Mouse (Mus musculus) spleen, adult 12 weeks (tissue): ENCODE measurements around the gene Gm11011.
"Not testable (repeated sequence)": the region's sequence is repeated elsewhere in the genome, so short reads cannot be mapped to it uniquely, and the experiment has no call there.

Experiments
- DNase-seq: peaks from one replicate; pipeline ENCODE4 v3.0.0; 2022; ENCODE audit warnings: low spot score

Gene Gm11011

DNA sequence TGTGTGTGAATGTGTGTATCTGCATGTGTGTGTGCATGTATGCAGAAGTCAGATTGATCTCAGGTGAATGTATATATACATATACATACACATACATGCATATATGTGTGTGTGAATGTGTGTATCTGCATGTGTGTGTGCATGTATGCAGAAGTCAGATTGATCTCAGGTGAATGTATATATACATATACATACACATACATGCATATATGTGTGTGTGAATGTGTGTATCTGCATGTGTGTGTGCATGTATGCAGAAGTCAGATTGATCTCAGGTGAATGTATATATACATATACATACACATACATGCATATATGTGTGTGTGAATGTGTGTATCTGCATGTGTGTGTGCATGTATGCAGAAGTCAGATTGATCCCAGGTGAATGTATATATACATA is at the start of gene Gm11011:
TSS of gene Gm11011 (minus strand) at position 101 of the 400 bp plus-strand sequence.
- DNase-seq: not testable (repeated sequence)

GRCm38 (mm10) chr2:169636414-169636813 is 48.9 kb upstream of the Gm11011 start:
- no peak for DNase-seq

DNA sequence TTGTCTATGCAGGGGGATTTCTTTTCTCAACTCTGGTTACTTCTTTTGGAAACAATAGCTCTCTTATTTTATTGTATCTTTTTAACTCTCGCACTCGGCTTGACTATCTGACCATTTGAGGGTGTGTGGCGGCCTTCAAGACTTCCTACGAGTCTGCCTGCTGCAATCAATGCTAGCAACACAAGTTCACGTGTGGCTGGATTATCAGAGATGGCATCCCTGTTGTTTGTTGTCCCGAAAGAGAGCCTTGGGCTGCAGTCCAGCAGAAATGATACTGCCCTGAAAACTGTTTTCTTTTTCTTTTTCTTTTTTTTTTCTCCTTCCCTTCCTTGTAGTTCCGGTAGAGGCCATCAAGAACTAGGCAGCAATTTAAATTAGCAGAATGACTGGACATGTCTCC is 47.9 kb upstream of the Gm11011 start:
- no peak for DNase-seq

DNA sequence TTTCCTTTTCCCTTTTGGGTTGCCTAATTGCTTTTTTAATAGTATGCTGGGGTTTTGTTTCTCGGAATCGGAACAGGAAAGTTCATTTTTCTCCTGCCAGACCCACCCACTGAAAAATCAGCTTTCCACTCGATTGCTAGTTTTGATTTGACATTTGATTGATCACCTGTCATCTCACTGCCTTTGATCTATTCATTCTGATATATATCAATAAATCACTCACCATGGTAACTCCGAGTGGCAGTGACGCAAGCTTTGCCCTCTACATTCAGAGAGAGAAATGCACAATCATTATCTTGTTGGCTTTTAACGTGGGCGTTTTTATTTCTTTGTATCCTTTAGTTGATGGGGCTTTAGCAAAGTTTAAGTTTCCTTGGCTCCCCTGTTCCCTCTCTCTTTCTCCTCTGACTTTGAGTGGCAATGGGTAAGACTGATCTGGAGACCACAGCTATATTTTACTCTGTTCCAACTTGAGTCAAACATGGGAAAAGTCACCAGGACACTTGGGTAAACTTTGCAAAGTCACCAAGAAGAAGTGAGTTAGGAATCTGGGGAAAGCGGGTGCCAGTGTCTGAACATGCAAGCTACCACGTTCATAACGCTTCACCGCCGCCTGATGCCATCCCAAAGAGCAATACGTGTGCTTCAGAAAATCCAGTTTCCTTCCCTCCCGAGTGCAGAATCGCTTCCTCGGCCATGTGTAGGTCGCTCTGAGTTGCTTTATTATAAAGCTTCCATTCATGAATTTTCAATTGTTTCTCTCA is 47.3 kb upstream of the Gm11011 start:
- DNase-seq: no peak

DNA sequence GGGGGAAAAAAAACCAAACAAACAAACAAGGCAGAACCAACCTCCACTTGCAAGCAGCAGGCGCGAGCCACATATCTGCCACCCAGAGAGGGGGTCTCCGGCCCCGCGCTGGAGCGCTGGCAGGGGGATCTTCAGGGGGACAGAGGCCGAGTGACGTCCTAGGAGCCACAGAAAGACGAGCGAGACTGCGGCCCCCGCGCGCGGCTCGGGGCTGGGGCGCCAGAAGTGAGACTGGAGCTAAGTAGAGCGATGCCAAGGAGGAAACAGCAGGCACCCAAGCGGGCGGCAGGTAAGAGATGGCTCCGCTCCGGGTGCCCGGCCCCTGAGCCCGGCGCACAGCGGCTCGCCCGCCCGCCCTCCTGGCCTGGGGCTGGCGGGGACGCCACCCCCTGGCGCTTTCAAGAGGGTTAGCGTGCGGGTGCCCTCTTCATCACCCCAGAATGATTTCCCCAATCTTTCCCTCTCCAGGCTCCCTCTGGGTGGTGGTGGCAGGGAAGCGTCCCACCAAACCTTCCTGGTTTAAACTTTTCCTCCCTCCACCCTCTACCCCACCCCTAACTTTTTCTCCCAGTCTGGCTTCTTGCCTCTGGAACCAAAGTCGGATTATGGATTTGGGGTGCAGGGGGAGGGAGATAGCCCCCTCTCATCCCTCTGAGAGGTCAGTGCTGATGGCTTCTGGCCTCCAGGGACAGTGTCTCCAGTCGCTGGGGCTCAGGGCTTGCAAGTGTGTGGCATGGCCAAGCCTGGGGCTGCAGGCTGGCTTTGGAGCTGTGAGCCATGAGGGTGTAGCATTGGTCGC is 46.1 kb upstream of the Gm11011 start:
- DNase-seq: no peak

- DNase-seq: no peak
These were observed 45.0 kb upstream of the Gm11011 start, which contains the start of gene Tshz2 for GRCm38 (mm10) chr2:169632338-169633151. Gene Tshz2 (plus strand): TSS chr2:169633013.

DNA sequence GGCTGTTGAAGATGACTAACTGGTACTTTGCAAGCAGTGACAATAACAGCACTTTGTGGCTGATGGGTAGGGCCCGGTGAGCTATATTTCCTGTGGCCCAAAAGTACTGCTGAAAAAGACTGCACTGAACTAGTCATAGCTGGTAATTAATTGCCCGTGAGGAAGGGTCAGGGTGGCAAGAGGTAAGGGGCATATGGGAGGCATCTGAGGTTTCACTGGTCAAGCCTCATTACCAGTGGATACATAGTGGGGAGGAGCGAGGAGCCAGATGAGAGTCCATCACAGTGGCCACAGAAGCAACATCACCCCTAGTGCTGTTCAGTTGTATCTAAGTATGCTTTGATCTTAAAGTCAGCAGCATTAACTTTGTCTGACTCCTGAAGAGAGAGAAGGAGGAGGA is 42.5 kb upstream of the Gm11011 start:
- no peak for DNase-seq

- DNase-seq: no peak
These were observed 33.7 kb upstream of the Gm11011 start for GRCm38 (mm10) chr2:169621201-169621710.

DNA sequence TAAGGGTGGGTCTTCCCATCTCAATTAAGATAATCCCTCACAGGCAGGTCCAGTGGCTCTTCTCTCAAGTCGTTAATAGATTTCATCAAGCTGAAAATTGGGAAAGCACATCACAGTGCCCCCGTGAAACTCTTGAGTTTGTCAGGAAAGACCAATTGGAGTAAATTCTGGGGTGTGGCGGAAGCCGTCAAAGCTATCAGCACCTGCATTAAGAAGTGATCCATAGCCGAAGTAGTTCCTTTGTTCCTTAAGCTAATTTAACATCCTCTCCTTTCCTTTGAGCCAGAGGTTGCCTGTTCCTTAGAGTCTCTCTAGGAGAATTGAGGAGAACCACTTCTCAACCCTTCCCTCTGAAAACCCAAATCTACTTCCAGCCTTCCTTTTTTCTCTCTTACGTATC is 28.5 kb upstream of the Gm11011 start:
- no peak for DNase-seq

DNA sequence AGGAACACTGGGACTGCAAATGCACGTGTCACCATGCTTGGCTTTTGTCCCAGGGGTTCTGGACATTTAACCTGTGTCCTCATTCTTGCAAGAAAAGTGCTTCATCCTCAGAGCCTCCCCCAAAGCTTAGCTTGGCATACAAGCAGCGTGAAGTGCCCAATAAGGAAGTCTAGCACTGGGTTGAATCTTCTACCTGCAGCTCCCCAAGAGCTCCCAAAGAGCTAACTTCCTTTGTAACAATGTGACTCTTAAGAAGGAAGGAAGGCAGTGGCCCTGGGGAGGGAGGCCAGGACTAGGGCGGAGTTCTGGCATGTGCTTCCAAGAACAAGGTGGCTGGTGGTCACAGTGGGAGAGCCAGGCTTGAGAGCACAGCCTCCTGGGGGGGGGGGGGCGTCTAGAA is 27.1 kb upstream of the Gm11011 start:
- DNase-seq: no peak

- DNase-seq: no peak
These were observed 24.0 kb upstream of the Gm11011 start for GRCm38 (mm10) chr2:169611557-169611956.

- no peak for DNase-seq
These were observed 23.3 kb upstream of the Gm11011 start for GRCm38 (mm10) chr2:169610882-169611281.

GRCm38 (mm10) chr2:169609956-169610355 is 22.4 kb upstream of the Gm11011 start:
- no peak for DNase-seq

DNA sequence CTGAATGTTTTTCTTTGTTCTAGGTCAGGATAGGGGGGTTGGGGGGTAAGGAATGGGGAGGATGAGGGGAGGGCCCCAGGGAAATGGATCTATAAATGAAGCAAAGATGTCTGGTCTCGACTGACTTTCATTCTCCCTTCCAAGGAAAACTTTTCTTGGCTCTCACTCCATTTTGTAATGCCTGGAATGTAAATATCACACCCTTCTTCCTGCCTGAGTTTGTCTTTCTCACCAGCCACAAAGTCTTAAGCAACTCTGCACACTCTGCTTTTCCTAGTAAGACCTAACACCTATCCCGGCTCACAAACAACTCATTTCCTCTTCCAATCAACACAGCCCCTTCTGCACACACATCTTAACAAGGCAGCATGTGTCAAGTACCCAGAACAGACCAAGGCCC is 20.2 kb upstream of the Gm11011 start:
- no peak for DNase-seq

- no peak for DNase-seq
These were observed 19.5 kb upstream of the Gm11011 start for GRCm38 (mm10) chr2:169606901-169607678.

DNA sequence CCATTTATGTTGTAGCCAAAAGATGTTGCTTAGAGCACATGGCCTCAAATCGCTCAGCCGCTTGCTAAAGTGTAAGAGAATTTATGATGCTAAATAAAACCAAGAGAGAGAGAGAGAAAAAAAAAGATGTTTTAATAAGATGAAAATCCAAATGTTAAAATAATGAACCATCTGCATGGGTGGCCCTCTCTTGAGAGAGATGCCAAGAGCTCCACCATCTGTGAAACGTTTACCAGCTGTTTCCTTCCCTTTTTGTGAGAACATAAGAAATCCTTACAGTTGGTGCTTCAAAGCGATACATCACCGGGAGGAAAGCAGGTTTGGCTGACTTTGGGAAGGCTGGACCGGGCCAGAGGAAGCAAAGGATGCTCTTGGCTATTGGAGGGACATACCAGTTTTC is 12.6 kb upstream of the Gm11011 start:
- no peak for DNase-seq

- DNase-seq: no peak
These were observed 12.0 kb upstream of the Gm11011 start for GRCm38 (mm10) chr2:169599591-169599990.

DNA sequence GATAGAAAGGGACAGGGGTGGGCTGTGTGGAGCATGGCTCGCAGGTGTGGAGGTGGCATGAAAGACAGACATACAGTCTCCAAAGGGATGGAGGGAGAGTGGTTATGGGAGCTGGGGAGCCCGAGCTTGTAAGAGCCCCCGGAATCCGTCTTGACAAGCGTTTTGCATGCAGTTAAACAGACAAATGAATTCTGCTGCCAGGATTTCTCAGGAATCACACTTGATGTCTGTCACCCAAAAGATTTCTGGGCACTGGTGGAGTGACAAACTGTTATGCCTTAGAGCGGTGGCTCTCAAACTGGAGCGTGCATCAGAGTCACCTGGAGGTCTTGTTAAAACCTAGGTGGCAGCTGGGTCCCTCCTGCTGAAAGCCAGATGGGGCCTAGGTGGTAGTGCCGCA is 10.4 kb upstream of the Gm11011 start:
- no peak for DNase-seq

DNA sequence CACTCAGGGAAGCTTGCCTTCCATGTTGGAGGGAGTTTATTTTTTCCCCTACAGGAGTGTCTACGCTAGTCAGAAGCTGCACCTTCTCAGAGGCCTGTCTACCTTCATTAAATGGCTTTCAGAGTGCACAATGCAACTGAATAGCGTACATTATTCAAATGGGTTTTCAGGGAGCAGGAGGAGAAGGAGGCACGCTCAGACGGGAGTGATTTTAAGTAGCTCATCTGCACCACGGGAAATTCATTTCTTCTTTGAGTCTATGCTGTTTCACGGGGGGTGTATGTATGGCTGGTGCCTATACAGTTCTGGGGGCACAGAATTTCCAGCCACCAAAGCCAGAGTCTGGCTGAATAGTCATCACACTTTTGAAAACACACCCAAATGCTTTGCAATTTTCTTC is 9.8 kb upstream of the Gm11011 start:
- no peak for DNase-seq

GRCm38 (mm10) chr2:169593742-169594141 is 6.2 kb upstream of the Gm11011 start:
- DNase-seq: no peak

- no peak for DNase-seq
These were observed 2.9 kb upstream of the Gm11011 start for GRCm38 (mm10) chr2:169590412-169590811.
